In genomic region chr9:57560263-57560662, GRCm38 (mm10) we compare ENCODE assay signal across 8 mouse cellular contexts. TPM values are rescaled to one million over a fixed set of nuclear protein-coding genes. Genes with fewer than 3 reads are reported as not detected.
DNase-seq lines count a peak whose midpoint lies in the region; ATAC-seq and TF ChIP-seq lines count a peak whose summit lies in the region.

No protein-coding gene starts in this region.

- H3K27me3 ChIP-seq in lung, embryonic 16.5 days (ENCODE audit: control insufficient read depth, insufficient read depth, low read depth, low read length): no peaks in the 10 kb centered on the region
- no peaks in the 10 kb centered on the region for H3K27me3 ChIP-seq in limb, embryonic 11.5 days (ENCODE audit: control insufficient read depth, insufficient read depth, low read length)

- H3K9me3 ChIP-seq in lung, embryonic 16.5 days (ENCODE audit: control insufficient read depth, low read length): no peaks in the 10 kb centered on the region
- H3K9me3 ChIP-seq in limb, embryonic 11.5 days (ENCODE audit: control insufficient read depth, low read length): no peaks in the 10 kb centered on the region

- no peak for TF ChIP-seq CTCF in lung, adult 2 months (IDR thresholded peaks at IDR 0.05; ENCODE audit: insufficient read depth, low read length)
- no peak for TF ChIP-seq CTCF in embryonic fibroblast, embryonic 13.5 days (IDR thresholded peaks at IDR 0.05; ENCODE audit: borderline replicate concordance, insufficient read depth, low read length)
- no peak for TF ChIP-seq CTCF in olfactory bulb, adult 2 months (IDR thresholded peaks at IDR 0.05; ENCODE audit: insufficient read depth, low read depth, low read length)

- no peak overlapping the region for H3K27ac ChIP-seq in lung, embryonic 16.5 days (ENCODE audit: low read length)
- H3K27ac ChIP-seq in embryonic fibroblast, embryonic 13.5 days (ENCODE audit: insufficient read depth, low read length): no peak overlapping the region
- H3K27ac ChIP-seq in limb, embryonic 11.5 days (replicated peaks; ENCODE audit: low read depth, low read length): no peak overlapping the region
- H3K27ac ChIP-seq in olfactory bulb, adult 2 months (ENCODE audit: insufficient read depth, low read depth, low read length): peak overlapping the region; percentile 71

- peak overlapping the region; percentile 79 for H3K9ac ChIP-seq in lung, embryonic 16.5 days (ENCODE audit: low read length)
- peak overlapping the region; percentile 31; the same call in 1 of the 2 replicates for H3K9ac ChIP-seq in limb, embryonic 11.5 days (ENCODE audit: low read length)

- peak overlapping the region; percentile 63 for H3K4me2 ChIP-seq in lung, embryonic 16.5 days (ENCODE audit: low read depth, low read length)
- H3K4me2 ChIP-seq in limb, embryonic 11.5 days (ENCODE audit: low read depth, severe bottlenecking): peak overlapping the region; percentile 75

- no peaks in the 10 kb centered on the region for H3K36me3 ChIP-seq in lung, embryonic 16.5 days (ENCODE audit: control insufficient read depth, insufficient read depth, low read length)
- H3K36me3 ChIP-seq in limb, embryonic 11.5 days (ENCODE audit: control insufficient read depth, insufficient read depth, low read length): no peaks in the 10 kb centered on the region

- peaks cover 18% of the 10 kb centered on the region for H3K4me1 ChIP-seq in lung, embryonic 16.5 days (replicated peaks; ENCODE audit: control insufficient read depth, insufficient read depth, low read length)
- peaks cover 16% of the 10 kb centered on the region for H3K4me1 ChIP-seq in lung, adult 2 months (ENCODE audit: control insufficient read depth, insufficient read depth, low read length)
- H3K4me1 ChIP-seq in embryonic fibroblast, embryonic 13.5 days (ENCODE audit: control insufficient read depth, insufficient read depth, low read length): peaks cover 5% of the 10 kb centered on the region
- H3K4me1 ChIP-seq in limb, embryonic 11.5 days (ENCODE audit: control insufficient read depth, insufficient read depth, low read length): peaks cover 7% of the 10 kb centered on the region
- H3K4me1 ChIP-seq in olfactory bulb, adult 2 months (ENCODE audit: control insufficient read depth, insufficient read depth, low read length): peaks cover 11% of the 10 kb centered on the region

- ATAC-seq in lung, embryonic 16.5 days (ENCODE audit: low read depth): no peak
- no peak for ATAC-seq in limb, embryonic 11.5 days (ENCODE audit: insufficient number of reproducible peaks, low FRiP score, low TSS enrichment, low read depth)
- ATAC-seq in activated CD4-positive, CD25-positive, alpha-beta regulatory T cell, adult 4 months: no peak

- no peak for TF ChIP-seq POLR2A in lung, adult 2 months (IDR thresholded peaks at IDR 0.05; ENCODE audit: borderline replicate concordance, extremely low read depth, low read depth, low read length)
- TF ChIP-seq POLR2A in embryonic fibroblast, embryonic 13.5 days (IDR thresholded peaks at IDR 0.05; ENCODE audit: low read depth, low read length): no peak
- no peak for TF ChIP-seq POLR2A in olfactory bulb, adult 2 months (IDR thresholded peaks at IDR 0.05; ENCODE audit: insufficient read depth, low read depth, low read length)

- no peak for DNase-seq in lung, adult 2 months
- no peak for DNase-seq in limb, embryonic 11.5 days (ENCODE audit: low spot score)
- no peak for DNase-seq in right cerebral cortex, postnatal 36 days (ENCODE audit: low spot score in 2 of 2)
- no peak for DNase-seq in layer of hippocampus, adult 11-12 months (ENCODE audit: low spot score)

- 26% methylated on average over 7 of the region's 7 CpGs for WGBS in lung, embryonic 16.5 days
- WGBS in lung, adult 2 months: 25% methylated on average over 7 of the region's 7 CpGs
- WGBS in limb, embryonic 11.5 days: 30% methylated on average over 7 of the region's 7 CpGs
- WGBS in olfactory bulb, adult 2 months: 7% methylated on average over 7 of the region's 7 CpGs

- H3K4me3 ChIP-seq in lung, embryonic 16.5 days (ENCODE audit: low read length): peak overlapping the region; percentile 74
- H3K4me3 ChIP-seq in lung, adult 2 months (replicated peaks; ENCODE audit: extremely low read depth, low read depth, low read length): no peak overlapping the region
- H3K4me3 ChIP-seq in embryonic fibroblast, embryonic 13.5 days (ENCODE audit: insufficient read depth, low read length): peak overlapping the region; percentile 72
- H3K4me3 ChIP-seq in limb, embryonic 11.5 days (ENCODE audit: low read depth, low read length): peak overlapping the region; percentile 50
- H3K4me3 ChIP-seq in olfactory bulb, adult 2 months (ENCODE audit: insufficient read depth, low read depth, low read length): peak overlapping the region; percentile 65

RNA-seq across cellular contexts. Expression of gene Scamp2, which starts 0.5 kb away (rescaled TPM):
- polyA plus RNA-seq in lung, embryonic 16.5 days (2015; fragmentation: Nextera tagmentation; extraction: Ambion mirVana): 66.9 and 70.3 TPM in 2 replicates
- polyA plus RNA-seq in lung, adult 2 months (2012; rRNA removed): 83.0 and 103 TPM in 2 replicates
- 37.0 and 38.2 TPM in 2 replicates for polyA plus RNA-seq in embryonic fibroblast, embryonic 13.5 days (2011; ENCODE audit: insufficient read length, low read depth, missing spikeins)
- polyA plus RNA-seq in limb, embryonic 11.5 days (2014; fragmentation: Nextera tagmentation; extraction: Ambion mirVana): 44.4 and 44.7 TPM in 2 replicates
- not detected in 2 replicates for polyA plus RNA-seq in olfactory bulb, adult 2 months (2012; ENCODE audit: insufficient read depth, insufficient read length, low replicate concordance, missing spikeins)
- polyA plus RNA-seq in activated CD4-positive, CD25-positive, alpha-beta regulatory T cell, adult 4 months (2017; shearing (Covaris generic)): 10 to 100 TPM; 68.7 to 92.7 TPM

RNA-seq across cellular contexts. Expression of gene Mpi, which starts 7.7 kb away (rescaled TPM):
- 38.6 and 40.9 TPM in 2 replicates for polyA plus RNA-seq in lung, embryonic 16.5 days (2015; fragmentation: Nextera tagmentation; extraction: Ambion mirVana)
- 18.1 and 28.4 TPM in 2 replicates for polyA plus RNA-seq in lung, adult 2 months (2012; rRNA removed)
- polyA plus RNA-seq in embryonic fibroblast, embryonic 13.5 days (2011; ENCODE audit: insufficient read length, low read depth, missing spikeins): 32.2 and 35.6 TPM in 2 replicates
- polyA plus RNA-seq in limb, embryonic 11.5 days (2014; fragmentation: Nextera tagmentation; extraction: Ambion mirVana): 43.5 and 43.8 TPM in 2 replicates
- polyA plus RNA-seq in olfactory bulb, adult 2 months (2012; ENCODE audit: insufficient read depth, insufficient read length, low replicate concordance, missing spikeins): not detected in 2 replicates
- 10 to 100 TPM in 1 of 2 experiments, 1 to 10 TPM in 1; 7.8 to 14.8 TPM for polyA plus RNA-seq in activated CD4-positive, CD25-positive, alpha-beta regulatory T cell, adult 4 months (2017; shearing (Covaris generic))

RNA-seq across cellular contexts. Expression of gene Fam219b, which starts 22.9 kb away (rescaled TPM):
- polyA plus RNA-seq in lung, embryonic 16.5 days (2015; fragmentation: Nextera tagmentation; extraction: Ambion mirVana): 18.3 and 19.0 TPM in 2 replicates
- polyA plus RNA-seq in lung, adult 2 months (2012; rRNA removed): 9.5 and 16.9 TPM in 2 replicates
- 12.6 and 13.0 TPM in 2 replicates for polyA plus RNA-seq in embryonic fibroblast, embryonic 13.5 days (2011; ENCODE audit: insufficient read length, low read depth, missing spikeins)
- polyA plus RNA-seq in limb, embryonic 11.5 days (2014; fragmentation: Nextera tagmentation; extraction: Ambion mirVana): 16.8 and 17.8 TPM in 2 replicates
- polyA plus RNA-seq in olfactory bulb, adult 2 months (2012; ENCODE audit: insufficient read depth, insufficient read length, low replicate concordance, missing spikeins): not detected in 2 replicates
- polyA plus RNA-seq in activated CD4-positive, CD25-positive, alpha-beta regulatory T cell, adult 4 months (2017; shearing (Covaris generic)): 10 to 100 TPM; 21.7 to 33.7 TPM

RNA-seq across cellular contexts. Expression of gene Ulk3, which starts 29.0 kb away (rescaled TPM):
- 17.3 and 17.9 TPM in 2 replicates for polyA plus RNA-seq in lung, embryonic 16.5 days (2015; fragmentation: Nextera tagmentation; extraction: Ambion mirVana)
- polyA plus RNA-seq in lung, adult 2 months (2012; rRNA removed): 23.2 and 34.2 TPM in 2 replicates
- polyA plus RNA-seq in embryonic fibroblast, embryonic 13.5 days (2011; ENCODE audit: insufficient read length, low read depth, missing spikeins): 17.6 and 19.4 TPM in 2 replicates
- polyA plus RNA-seq in limb, embryonic 11.5 days (2014; fragmentation: Nextera tagmentation; extraction: Ambion mirVana): 9.7 and 9.8 TPM in 2 replicates
- not detected in 2 replicates for polyA plus RNA-seq in olfactory bulb, adult 2 months (2012; ENCODE audit: insufficient read depth, insufficient read length, low replicate concordance, missing spikeins)
- 10 to 100 TPM; 25.1 to 29.3 TPM for polyA plus RNA-seq in activated CD4-positive, CD25-positive, alpha-beta regulatory T cell, adult 4 months (2017; shearing (Covaris generic))

RNA-seq across cellular contexts. Expression of gene Cox5a, which starts 39.2 kb away (rescaled TPM):
- 448 and 496 TPM in 2 replicates for polyA plus RNA-seq in lung, embryonic 16.5 days (2015; fragmentation: Nextera tagmentation; extraction: Ambion mirVana)
- 166 and 181 TPM in 2 replicates for polyA plus RNA-seq in lung, adult 2 months (2012; rRNA removed)
- 252 and 293 TPM in 2 replicates for polyA plus RNA-seq in embryonic fibroblast, embryonic 13.5 days (2011; ENCODE audit: insufficient read length, low read depth, missing spikeins)
- 622 and 641 TPM in 2 replicates for polyA plus RNA-seq in limb, embryonic 11.5 days (2014; fragmentation: Nextera tagmentation; extraction: Ambion mirVana)
- not detected in 2 replicates for polyA plus RNA-seq in olfactory bulb, adult 2 months (2012; ENCODE audit: insufficient read depth, insufficient read length, low replicate concordance, missing spikeins)
- polyA plus RNA-seq in activated CD4-positive, CD25-positive, alpha-beta regulatory T cell, adult 4 months (2017; shearing (Covaris generic)): 100 to 1,000 TPM; 315 to 368 TPM
